Mouse (Mus musculus) kidney, postnatal 10 days (tissue): ENCODE results near the gene Ppcdc.
"Not testable (repeated sequence)": the region's sequence is repeated elsewhere in the genome, so short reads cannot be mapped to it uniquely, and the experiment has no call there.

Experiments
- DNase-seq: peaks from one replicate; pipeline ENCODE4 v3.0.0; 2021; ENCODE audit warnings: mixed read lengths

Gene Ppcdc

DNA sequence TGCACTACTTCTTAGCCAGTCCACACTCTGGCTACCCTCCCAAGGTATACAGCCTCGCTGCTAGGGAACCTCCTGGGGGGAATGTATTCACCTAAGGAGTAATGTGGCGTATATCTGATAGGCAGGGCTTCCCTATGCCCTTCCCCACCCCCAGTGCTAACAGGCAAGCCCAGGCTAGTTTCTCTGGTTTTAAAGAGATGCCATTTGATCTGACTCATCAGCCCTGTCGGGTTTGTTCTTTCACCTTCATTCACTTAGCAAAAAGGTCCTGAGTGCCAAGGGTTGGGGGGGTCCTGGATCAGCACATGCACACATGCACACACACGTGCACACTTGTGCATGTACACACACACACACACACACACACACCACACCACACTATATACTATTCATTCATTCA is 12.0 kb downstream of the Ppcdc start:
- DNase-seq = no peak

- not testable (repeated sequence) for DNase-seq
These were observed 12.8 kb downstream of the Ppcdc start for GRCm38 (mm10) chr9:57427123-57427522.

DNA sequence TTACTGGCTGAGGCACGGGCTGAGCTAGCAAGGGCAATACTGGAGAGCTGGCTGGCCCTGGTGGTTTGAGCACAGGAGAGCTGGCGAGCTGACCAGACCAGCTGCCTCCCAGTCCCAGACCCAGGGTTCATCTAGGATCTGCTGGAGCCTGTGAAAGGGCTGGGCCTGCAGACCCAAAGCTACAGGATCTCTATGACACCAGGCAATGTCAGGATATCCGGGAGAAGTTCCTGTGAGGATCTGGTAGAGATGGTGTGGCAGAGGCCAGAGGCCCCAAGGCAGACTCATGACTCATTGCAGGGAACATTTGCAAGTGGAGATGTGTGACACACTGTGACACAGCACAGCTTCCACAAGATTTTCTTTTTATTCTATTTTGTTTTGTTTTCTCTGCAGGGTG is 14.8 kb downstream of the Ppcdc start:
- DNase-seq = peak; percentile 46

- DNase-seq = peak; percentile 25
These were observed 15.9 kb downstream of the Ppcdc start for GRCm38 (mm10) chr9:57424066-57424465.

- peak; percentile 37 for DNase-seq
These were observed 18.2 kb downstream of the Ppcdc start for GRCm38 (mm10) chr9:57421688-57422111.

DNA sequence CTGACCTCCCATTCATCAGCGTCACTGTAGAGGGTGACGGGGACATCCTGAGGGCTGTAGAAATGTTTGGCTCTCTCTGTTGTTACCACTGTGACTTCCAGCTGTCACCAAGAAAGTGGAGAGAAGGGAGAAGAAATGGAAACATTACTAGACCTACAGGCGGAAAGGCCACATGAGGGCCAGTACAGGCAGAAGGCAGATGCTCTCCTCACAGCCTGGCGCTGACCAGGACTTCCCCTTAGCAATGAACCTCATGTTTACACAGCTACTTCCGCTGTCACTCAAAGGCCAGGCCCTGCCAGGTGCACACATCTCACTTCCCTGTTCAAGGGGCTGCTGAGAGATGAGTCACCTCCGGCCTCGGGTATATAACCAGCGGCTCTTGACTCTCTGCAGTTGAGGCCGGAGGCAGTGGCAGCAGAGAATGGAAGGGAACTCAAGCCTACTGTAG is 18.8 kb downstream of the Ppcdc start:
- DNase-seq = peak; percentile 80

- DNase-seq = peak; percentile 93
These were observed 19.4 kb downstream of the Ppcdc start for GRCm38 (mm10) chr9:57420321-57421120.

DNA sequence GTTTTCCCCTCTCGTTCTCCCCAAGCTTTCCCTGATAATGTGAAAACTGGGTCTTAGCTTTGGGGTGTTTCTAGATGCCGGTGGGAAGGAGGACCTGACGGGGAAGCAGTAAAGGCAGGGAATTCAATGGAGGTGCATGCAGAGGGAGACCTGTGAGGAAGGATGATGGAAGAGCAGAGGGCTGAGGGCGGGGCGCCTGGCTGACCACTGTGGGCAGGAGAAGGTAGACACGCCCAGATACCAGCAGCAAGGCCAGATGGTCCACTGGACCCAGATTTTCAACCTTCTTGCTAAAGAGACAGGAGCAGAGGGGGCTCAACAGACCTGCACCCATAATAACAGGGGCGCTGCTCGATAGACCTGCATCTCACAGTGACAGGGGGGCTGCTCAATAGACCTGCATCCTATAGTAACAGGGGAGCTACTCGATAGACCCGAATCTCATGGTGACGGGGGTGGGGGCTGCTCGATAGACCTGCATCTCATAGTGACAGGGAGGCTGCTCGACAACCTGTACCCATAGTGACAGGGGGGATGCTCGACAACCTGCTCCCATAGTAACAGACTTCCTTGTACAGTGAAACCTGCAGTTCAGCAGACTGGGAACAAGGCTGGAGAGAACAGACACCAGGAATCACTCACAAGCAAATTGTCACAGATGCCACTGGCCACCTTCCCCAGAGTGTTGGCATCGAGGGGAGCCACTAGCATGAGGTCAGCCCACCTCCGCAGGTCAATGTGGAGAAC is 20.2 kb downstream of the Ppcdc start:
- DNase-seq = no peak

DNA sequence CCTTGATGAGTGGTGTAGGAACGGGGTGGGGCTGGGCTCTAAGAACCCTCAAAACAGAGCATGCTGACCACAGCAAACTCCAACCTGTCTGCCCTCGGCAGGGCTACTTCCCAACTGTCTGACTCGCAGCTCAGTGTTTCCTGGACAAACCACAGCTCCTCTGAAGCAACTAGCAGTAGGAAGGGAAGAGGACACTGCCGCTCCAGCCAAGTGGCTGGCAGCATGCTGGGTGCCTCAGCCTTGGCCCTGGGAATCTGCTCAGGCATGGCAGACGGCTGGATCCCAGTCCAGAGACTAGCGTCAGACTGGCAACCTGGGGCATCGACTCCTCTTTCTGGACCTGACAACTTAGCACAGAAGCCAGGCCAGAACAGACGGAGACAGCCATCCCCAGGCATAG is 22.6 kb downstream of the Ppcdc start:
- DNase-seq = peak; percentile 26

DNA sequence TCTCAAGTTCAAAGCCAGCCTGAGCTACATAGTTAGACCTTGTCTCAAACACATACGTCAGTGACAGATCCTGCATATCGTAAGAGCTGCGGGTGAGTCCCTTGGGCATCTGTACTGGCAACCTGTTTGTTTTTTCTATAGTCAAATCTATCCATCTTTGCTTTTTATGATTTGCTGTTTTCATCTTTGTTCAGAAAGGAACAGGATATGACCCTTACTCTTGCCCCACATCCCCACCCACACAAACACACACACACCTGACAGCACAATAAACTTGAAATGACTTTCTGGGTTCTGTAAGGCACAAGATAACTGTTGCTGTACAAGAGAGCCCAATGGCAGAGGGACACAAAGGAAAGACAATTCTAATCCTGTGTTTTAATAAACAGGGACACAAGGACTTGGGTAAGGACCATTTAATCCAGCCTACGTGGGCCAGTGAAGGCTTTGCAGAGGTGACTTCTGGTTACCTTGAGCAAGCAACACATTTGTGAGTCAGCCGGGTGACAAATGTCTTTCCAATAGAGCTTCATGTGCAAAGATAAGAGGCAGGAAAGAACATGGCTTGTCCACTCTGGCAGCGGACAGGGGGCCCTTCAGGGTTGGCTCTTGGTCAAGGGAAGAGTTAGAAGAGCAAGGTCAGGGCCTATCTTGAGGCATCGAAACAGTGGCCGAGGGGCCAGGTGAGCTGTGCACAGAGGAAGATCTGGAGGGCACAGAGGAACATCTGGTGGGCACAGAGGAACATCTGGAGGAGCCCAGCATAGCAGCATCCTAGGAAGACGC is 32.6 kb downstream of the Ppcdc start:
- no peak for DNase-seq

GRCm38 (mm10) chr9:57406395-57406794 is 33.5 kb downstream of the Ppcdc start:
- DNase-seq = no peak

DNA sequence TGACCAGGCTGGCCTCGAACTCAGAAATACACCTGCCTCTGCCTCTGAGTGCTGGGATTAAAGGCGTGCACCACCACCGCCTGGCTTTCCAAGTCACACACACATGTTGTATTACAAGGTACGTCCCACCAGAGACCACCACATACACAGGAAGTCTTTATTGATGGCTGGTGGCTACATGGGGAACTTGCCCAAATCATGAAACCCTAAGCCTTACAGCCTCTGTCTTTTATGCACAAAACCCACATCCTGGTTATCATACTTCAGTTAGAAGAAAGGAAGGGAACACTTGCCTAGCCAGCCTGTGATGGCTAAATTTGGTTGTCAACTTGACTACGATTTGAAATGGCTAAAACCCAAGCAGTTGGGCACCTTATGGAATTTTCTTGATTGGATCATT is 35.9 kb downstream of the Ppcdc start:
- DNase-seq = no peak

DNA sequence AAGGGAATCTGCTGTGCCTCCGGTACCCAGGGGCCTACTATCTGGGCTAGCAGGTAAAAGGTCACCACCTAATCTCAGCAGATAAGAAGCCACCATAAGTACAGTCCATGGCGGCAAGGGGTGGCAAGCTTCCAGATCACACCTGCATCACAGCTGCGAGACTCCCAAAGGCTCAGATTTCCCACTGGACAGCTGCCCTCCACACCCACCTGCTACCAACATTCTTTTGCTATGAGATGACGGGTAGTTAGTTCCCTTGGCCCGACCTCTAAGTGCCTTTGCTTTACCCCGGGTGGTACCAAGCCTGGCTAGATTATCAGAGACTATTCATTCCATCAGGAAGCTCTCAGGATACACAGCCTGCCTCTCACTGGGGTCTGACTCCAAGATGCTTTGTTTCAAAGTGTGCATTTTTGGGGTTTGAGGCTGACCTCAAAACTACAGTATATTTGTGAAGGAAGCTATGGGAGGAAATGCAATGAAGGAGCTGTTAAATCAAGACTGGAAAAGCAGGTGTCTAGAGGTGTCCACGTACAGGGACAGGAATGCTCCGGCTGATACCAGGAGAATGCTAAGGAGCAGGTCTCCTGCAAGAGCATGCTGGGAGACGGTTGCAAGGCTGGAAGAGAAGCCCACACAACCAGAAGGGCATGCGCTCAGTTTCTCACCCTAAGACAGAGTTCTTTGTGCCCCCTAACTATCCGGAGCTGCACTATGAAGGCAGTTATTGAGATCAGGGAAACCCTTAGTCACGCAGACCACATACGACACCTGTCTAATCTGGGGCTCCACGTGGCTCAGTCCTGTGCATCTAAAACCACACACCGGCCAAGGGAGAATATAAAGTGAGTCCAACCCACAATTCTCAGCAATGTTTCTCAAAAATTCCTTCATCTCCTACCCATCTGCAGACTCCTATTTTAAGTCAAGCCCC is 37.3 kb downstream of the Ppcdc start:
- no peak for DNase-seq

- no peak for DNase-seq
These were observed 41.2 kb downstream of the Ppcdc start for GRCm38 (mm10) chr9:57398773-57399172.

DNA sequence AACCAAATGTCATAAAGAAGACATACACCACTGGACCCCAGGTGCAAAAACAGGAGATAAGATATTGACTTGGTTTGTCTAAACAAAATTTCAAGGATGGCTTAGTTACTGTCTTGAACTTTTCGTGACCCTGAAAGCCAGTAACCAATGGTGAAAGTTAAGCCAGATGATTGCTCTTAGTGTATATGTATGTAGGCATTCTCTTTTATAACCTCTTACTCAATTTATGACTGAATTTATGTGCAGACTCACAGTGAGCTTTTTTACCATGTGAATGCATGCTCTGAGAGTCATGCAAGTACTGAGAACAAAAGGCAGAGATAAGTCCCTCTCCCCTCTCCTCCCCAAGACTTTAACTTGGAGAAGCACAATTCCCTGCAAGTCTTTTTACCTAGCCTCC is 47.0 kb downstream of the Ppcdc start:
- DNase-seq = no peak

DNA sequence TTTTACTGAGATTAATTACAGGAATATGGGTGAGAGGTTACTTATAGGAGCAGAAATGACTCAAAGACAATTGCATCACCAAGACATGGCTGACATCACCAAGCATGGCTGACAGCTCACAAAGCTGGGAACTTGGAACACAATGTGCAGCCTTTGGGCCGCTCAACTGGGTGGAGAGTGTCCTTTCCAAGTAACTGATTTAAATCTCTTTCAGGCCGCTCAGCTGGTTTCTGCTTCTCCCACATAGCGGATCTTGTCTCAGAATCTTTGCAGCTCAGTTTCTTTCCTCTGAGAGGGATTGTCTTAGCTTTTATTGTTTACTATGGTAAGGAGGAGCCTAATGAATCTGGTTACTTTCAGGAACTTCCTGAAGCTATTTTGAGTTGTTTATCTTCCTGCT is 49.1 kb downstream of the Ppcdc start:
- DNase-seq = no peak

GRCm38 (mm10) chr9:57389131-57389530 is 50.8 kb downstream of the Ppcdc start:
- DNase-seq = no peak

GRCm38 (mm10) chr9:57386926-57387325 is 53.0 kb downstream of the Ppcdc start:
- DNase-seq = no peak

DNA sequence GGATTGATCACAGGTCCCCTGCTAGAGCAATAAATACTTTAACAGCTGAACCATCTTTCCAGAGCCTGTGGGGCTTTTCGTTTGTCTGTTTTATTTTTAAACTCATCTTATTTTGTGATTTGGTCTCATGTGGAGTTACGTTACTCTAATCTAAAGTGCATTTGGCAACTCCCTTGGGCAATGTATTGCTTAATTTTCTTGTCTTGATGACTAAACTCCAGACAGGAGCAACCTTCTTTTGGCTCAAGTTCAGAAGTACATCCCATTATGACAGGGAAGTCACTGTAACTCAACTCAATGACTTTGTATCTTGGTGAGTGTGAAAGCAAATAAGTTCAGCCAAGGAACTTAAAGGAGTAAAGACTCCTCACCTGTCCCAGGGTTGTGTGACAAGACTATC is 55.3 kb downstream of the Ppcdc start:
- DNase-seq = no peak

- no peak for DNase-seq
These were observed 78.9 kb downstream of the Ppcdc start for GRCm38 (mm10) chr9:57360999-57361398.

DNA sequence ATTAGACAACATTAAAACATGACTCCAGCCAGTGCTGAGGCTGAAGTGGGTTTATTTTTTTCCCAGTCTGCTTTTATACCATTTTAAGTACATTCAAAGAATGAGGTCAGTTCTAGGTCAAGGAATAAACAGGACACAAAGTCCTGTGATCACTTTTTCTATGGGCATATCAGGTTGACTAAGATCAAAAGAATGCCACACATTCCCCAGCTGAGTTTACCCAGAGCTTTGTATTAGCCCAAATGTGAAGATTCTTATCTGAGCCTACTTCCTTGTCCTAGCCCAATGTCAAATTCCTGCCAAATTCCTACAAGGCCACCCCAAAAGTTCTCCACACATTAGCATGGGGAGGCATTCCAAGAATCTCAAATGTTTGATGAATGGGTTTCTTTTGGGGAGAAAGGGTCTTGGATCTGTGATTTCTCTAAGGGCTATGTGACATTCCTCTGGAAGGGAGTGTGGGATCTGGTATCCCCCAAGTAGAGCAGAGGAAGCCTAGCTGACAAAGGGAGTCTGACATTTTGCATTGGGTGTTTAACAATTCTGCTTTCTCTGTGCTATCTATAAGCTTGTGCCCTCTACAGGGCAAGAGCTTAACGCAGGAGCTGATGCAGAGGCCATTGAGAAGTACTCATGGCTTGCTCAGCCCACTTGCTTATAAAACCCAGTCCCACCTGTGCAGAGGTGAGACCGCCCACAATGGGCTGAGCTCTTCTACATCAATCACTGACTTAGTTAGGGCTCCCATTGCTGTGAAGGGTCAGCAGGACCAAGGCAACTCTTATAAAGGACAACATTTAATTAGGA is 85.3 kb downstream of the Ppcdc start:
- no peak for DNase-seq
